In genomic region chr2:119512292-119512691, GRCm38 (mm10) we compare ENCODE assay signal across 11 mouse cellular contexts. TPM values are rescaled to one million over a fixed set of nuclear protein-coding genes. Genes with fewer than 3 reads are reported as not detected.
DNase-seq lines count a peak whose midpoint lies in the region; ATAC-seq and TF ChIP-seq lines count a peak whose summit lies in the region.
"Had no signal": no experiment of that assay in that cellular context is flagged by ENCODE, and none has a peak within 500 bp of the region (broad histone marks: within the 10 kb centered on the region; RNA-seq: fewer than 3 reads in every experiment).

No protein-coding gene starts in this region.

- DNase-seq in kidney, postnatal 0 days (ENCODE audit: low spot score) = peak; percentile 8
- DNase-seq in CH12.LX (ENCODE audit: extremely low read depth) (peak; percentile 25), R1 (ENCODE audit: low read depth, low spot score) (peak; percentile 70)
- DNase-seq in left cerebral cortex, postnatal 14 days (ENCODE audit: low spot score in 2 of 2) = no peak
- no peak for DNase-seq in urinary bladder, adult 2 months (ENCODE audit: low spot score)
- DNase-seq in embryo, embryonic 10 days (ENCODE audit: low spot score) = no peak

- no peak overlapping the region for H3K27ac ChIP-seq in kidney, postnatal 0 days
- no peak overlapping the region for H3K27ac ChIP-seq in kidney, embryonic 14.5 days (ENCODE audit: low read depth, low read length)
- no peak overlapping the region for H3K27ac ChIP-seq in CH12.LX (ENCODE audit: insufficient read depth, low read depth)
- H3K27ac ChIP-seq: limb, embryonic 12.5 days; midbrain, embryonic 15.5 days had no signal

- intact Hi-C loops in left cerebral cortex, postnatal 14 days (cut with DNase I) = no loop called here

- no peaks in the 10 kb centered on the region for H3K36me3 ChIP-seq in kidney, postnatal 0 days (ENCODE audit: insufficient read depth, low read length)
- H3K36me3 ChIP-seq in kidney, embryonic 14.5 days (ENCODE audit: control insufficient read depth, insufficient read depth, low read length) = no peaks in the 10 kb centered on the region
- no peaks in the 10 kb centered on the region for H3K36me3 ChIP-seq in CH12.LX (replicated peaks in 1 of 2; ENCODE audit: control insufficient read depth in 1 of 2, insufficient read depth in 1 of 2, low read length in 1 of 2)
- H3K36me3 ChIP-seq: heart, embryonic 12.5 days; limb, embryonic 12.5 days; midbrain, embryonic 15.5 days had no signal

- no peaks in the 10 kb centered on the region for H3K27me3 ChIP-seq in kidney, postnatal 0 days (ENCODE audit: insufficient read depth, low read length)
- H3K27me3 ChIP-seq in kidney, embryonic 14.5 days (ENCODE audit: control insufficient read depth, insufficient read depth, low read length) = no peaks in the 10 kb centered on the region
- no peaks in the 10 kb centered on the region for H3K27me3 ChIP-seq in CH12.LX (replicated peaks)
- H3K27me3 ChIP-seq: heart, embryonic 12.5 days; limb, embryonic 12.5 days; midbrain, embryonic 15.5 days had no signal

- 85% methylated on average over 3 of the region's 3 CpGs for WGBS in kidney, postnatal 0 days
- WGBS in kidney, embryonic 14.5 days = 83% methylated on average over 3 of the region's 3 CpGs

- peak; percentile 46 for TF ChIP-seq CTCF in kidney, postnatal 0 days (IDR thresholded peaks at IDR 0.05; ENCODE audit: low read depth)
- TF ChIP-seq CTCF in CH12.LX (conservative IDR thresholded peaks at IDR 0.05 in 1 of 2, IDR thresholded peaks at IDR 0.05 in 1 of 2; ENCODE audit: low read depth in 2 of 2, low read length in 2 of 2) = peak; percentile 9 to 60; a peak in 2 of 4 replicates

- H3K4me3 ChIP-seq in kidney, postnatal 0 days (replicated peaks; ENCODE audit: low read depth, low read length) = no peak overlapping the region
- H3K4me3 ChIP-seq in kidney, embryonic 14.5 days (ENCODE audit: low read length) = no peak overlapping the region
- no peak overlapping the region for H3K4me3 ChIP-seq in CH12.LX (replicated peaks in 1 of 3; ENCODE audit: low read depth in 2 of 3, low read length in 2 of 3, poor library complexity in 1 of 3)
- H3K4me3 ChIP-seq: heart, embryonic 12.5 days; limb, embryonic 12.5 days; midbrain, embryonic 15.5 days had no signal

- no peaks in the 10 kb centered on the region for H3K4me1 ChIP-seq in kidney, postnatal 0 days (replicated peaks; ENCODE audit: insufficient read depth, low read length)
- no peaks in the 10 kb centered on the region for H3K4me1 ChIP-seq in kidney, embryonic 14.5 days (ENCODE audit: control insufficient read depth, insufficient read depth, low read length)
- H3K4me1 ChIP-seq in CH12.LX (ENCODE audit: control insufficient read depth in 1 of 2, insufficient read depth in 2 of 2) = peaks cover 0 to 15% of the 10 kb centered on the region in 2 experiments; a peak in 2 of 4 replicates
- H3K4me1 ChIP-seq: heart, embryonic 12.5 days; limb, embryonic 12.5 days; midbrain, embryonic 15.5 days had no signal

- H3K9me3 ChIP-seq in kidney, postnatal 0 days (replicated peaks; ENCODE audit: low read length) = no peaks in the 10 kb centered on the region
- no peaks in the 10 kb centered on the region for H3K9me3 ChIP-seq in kidney, embryonic 14.5 days (ENCODE audit: control insufficient read depth, low read length)
- H3K9me3 ChIP-seq in CH12.LX (replicated peaks; ENCODE audit: low read length) = no peaks in the 10 kb centered on the region
- H3K9me3 ChIP-seq: heart, embryonic 12.5 days; limb, embryonic 12.5 days; midbrain, embryonic 15.5 days had no signal

- in situ Hi-C loops in CH12.LX (cut with MboI; ENCODE audit: low pct_ligation_motif_present, low pct_unique_long_range_greater_than_20kb, low sequenced_read_pairs) = no loop called here

- no peak overlapping the region for H3K9ac ChIP-seq in kidney, postnatal 0 days (ENCODE audit: low read depth, low read length)
- no peak overlapping the region for H3K9ac ChIP-seq in kidney, embryonic 14.5 days (ENCODE audit: low read depth, low read length)
- no peak overlapping the region for H3K9ac ChIP-seq in CH12.LX (ENCODE audit: insufficient read depth, low read depth)
- H3K9ac ChIP-seq: heart, embryonic 12.5 days; limb, embryonic 12.5 days; midbrain, embryonic 15.5 days had no signal

- no peak overlapping the region for H3K4me2 ChIP-seq in kidney, postnatal 0 days (ENCODE audit: low read length)
- no peak overlapping the region for H3K4me2 ChIP-seq in kidney, embryonic 14.5 days (replicated peaks; ENCODE audit: low read depth, low read length)
- H3K4me2 ChIP-seq in CH12.LX (ENCODE audit: insufficient read depth, low read depth, poor library complexity, severe bottlenecking) = no peak overlapping the region
- H3K4me2 ChIP-seq: heart, embryonic 12.5 days; limb, embryonic 12.5 days; midbrain, embryonic 15.5 days had no signal

- no peak for TF ChIP-seq POLR2A in CH12.LX (IDR thresholded peaks at IDR 0.05; ENCODE audit: low read depth, low read length)

- ATAC-seq in kidney, postnatal 0 days (replicated peaks; ENCODE audit: low FRiP score, low read depth) = no peak
- no peak for ATAC-seq in kidney, embryonic 14.5 days (ENCODE audit: low FRiP score, low TSS enrichment)
- ATAC-seq in megakaryocyte-erythroid progenitor cell, adult 5-6 weeks (replicated peaks; ENCODE audit: low FRiP score, low TSS enrichment, poor library complexity, severe bottlenecking) = peak; percentile 74; the same call in 1 of the 2 replicates
- ATAC-seq: midbrain, embryonic 15.5 days had no signal

- dilution Hi-C loops in CH12.LX (cut with MboI; ENCODE audit: extremely low pct_ligation_motif_present, extremely low pct_unique_long_range_greater_than_20kb, low sequenced_read_pairs) = no loop called here

- TF ChIP-seq RAD21 in CH12.LX (IDR thresholded peaks at IDR 0.05; ENCODE audit: low read depth, low read length) = peak; percentile 47

- H3K79me2 ChIP-seq in CH12.LX (replicated peaks; ENCODE audit: control insufficient read depth, extremely low read depth, insufficient read depth, poor library complexity, severe bottlenecking) = no peaks in the 10 kb centered on the region

- no peak for TF ChIP-seq EP300 in CH12.LX (IDR thresholded peaks at IDR 0.05; ENCODE audit: low read length)

TF ChIP-seq in CH12.LX, 34 proteins besides CTCF, POLR2A, EP300 and RAD21:
- TF ChIP-seq SMC3 (IDR thresholded peaks at IDR 0.05; ENCODE audit: low read depth, low read length) (peak; percentile 29), MEF2A (IDR thresholded peaks at IDR 0.05; ENCODE audit: borderline replicate concordance, low read depth, low read length) (no peak), KAT2A (IDR thresholded peaks at IDR 0.05; ENCODE audit: insufficient replicate concordance, low read length) (no peak)

RNA-seq across cellular contexts. Expression of gene Ino80, which starts 34.8 kb away (rescaled TPM):
- 3.5 TPM in 2 replicates for polyA plus RNA-seq in kidney, postnatal 0 days (2015; fragmentation: Nextera tagmentation; extraction: Ambion mirVana)
- polyA plus RNA-seq in kidney, embryonic 14.5 days (2014; fragmentation: Nextera tagmentation; extraction: Ambion mirVana) = 6.2 and 8.4 TPM in 2 replicates
- total RNA-seq in CH12.LX (2012; rRNA removed) = 11.4 and 13.5 TPM in 2 replicates
- total RNA-seq in CH12.LX (2014; rRNA removed) = 10.6 and 10.9 TPM in 2 replicates
- 17.8 TPM in 2 replicates for polyA plus RNA-seq in CH12.LX (2012; ENCODE audit: insufficient read length, low read depth)
- 32.2 and 37.9 TPM in 2 replicates for total RNA-seq in megakaryocyte-erythroid progenitor cell, adult 5-6 weeks (2014; fragmentation: Nextera tagmentation)
- total RNA-seq in megakaryocyte-erythroid progenitor cell, adult 5-6 weeks (2017) = 21.8 and 22.4 TPM in 2 replicates
- total RNA-seq in left cerebral cortex, postnatal 14 days (2021) = 10 to 100 TPM; 17.9 to 19.5 TPM
- polyA plus RNA-seq in urinary bladder, adult 2 months (2012; rRNA removed) = 11.1 and 13.1 TPM in 2 replicates

RNA-seq across cellular contexts. Expression of gene Exd1, which starts 35.1 kb away (rescaled TPM):
- 0.29 and 0.47 TPM in 2 replicates for polyA plus RNA-seq in kidney, postnatal 0 days (2015; fragmentation: Nextera tagmentation; extraction: Ambion mirVana)
- 0.09 and 0.38 TPM in 2 replicates for polyA plus RNA-seq in kidney, embryonic 14.5 days (2014; fragmentation: Nextera tagmentation; extraction: Ambion mirVana)
- total RNA-seq in CH12.LX (2012; rRNA removed) (0.08 and 0.25 TPM in 2 replicates), CH12.LX (2014; rRNA removed) (0.14 and 0.17 TPM in 2 replicates)
- 0.14 and 0.39 TPM in 2 replicates for polyA plus RNA-seq in CH12.LX (2012; ENCODE audit: insufficient read length, low read depth)
- total RNA-seq in megakaryocyte-erythroid progenitor cell, adult 5-6 weeks (2014; fragmentation: Nextera tagmentation) = 0.37 TPM in 1 of 2 replicates, not detected in the other
- total RNA-seq in megakaryocyte-erythroid progenitor cell, adult 5-6 weeks (2017) = not detected in 2 replicates
- total RNA-seq in left cerebral cortex, postnatal 14 days (2021) = 1 to 10 TPM in 1 of 2 experiments, under 1 TPM in 1; 0.95 to 1.3 TPM
- polyA plus RNA-seq in urinary bladder, adult 2 months (2012; rRNA removed) = 3.1 TPM in 2 replicates

RNA-seq across cellular contexts. Expression of gene Chp1, which starts 35.2 kb away (rescaled TPM):
- 68.8 and 72.2 TPM in 2 replicates for polyA plus RNA-seq in kidney, postnatal 0 days (2015; fragmentation: Nextera tagmentation; extraction: Ambion mirVana)
- polyA plus RNA-seq in kidney, embryonic 14.5 days (2014; fragmentation: Nextera tagmentation; extraction: Ambion mirVana) = 37.8 and 58.4 TPM in 2 replicates
- total RNA-seq in CH12.LX (2012; rRNA removed) = 28.7 and 29.9 TPM in 2 replicates
- 55.9 and 62.1 TPM in 2 replicates for total RNA-seq in CH12.LX (2014; rRNA removed)
- polyA plus RNA-seq in CH12.LX (2012; ENCODE audit: insufficient read length, low read depth) = 41.5 and 47.9 TPM in 2 replicates
- 36.7 and 54.6 TPM in 2 replicates for total RNA-seq in megakaryocyte-erythroid progenitor cell, adult 5-6 weeks (2014; fragmentation: Nextera tagmentation)
- total RNA-seq in megakaryocyte-erythroid progenitor cell, adult 5-6 weeks (2017) = 48.5 and 63.0 TPM in 2 replicates
- 100 to 1,000 TPM; 133 to 141 TPM for total RNA-seq in left cerebral cortex, postnatal 14 days (2021)
- 133 and 134 TPM in 2 replicates for polyA plus RNA-seq in urinary bladder, adult 2 months (2012; rRNA removed)

Comparison
In these comparisons a context has a peak if more than half of its experiments do, and no peak if none do; other contexts are left out.
1. DNase-seq: peak in kidney, postnatal 0 days (single experiment), CH12.LX (single experiment) and R1 (single experiment); none in left cerebral cortex, postnatal 14 days (0 of 2), urinary bladder, adult 2 months (single experiment) and embryo, embryonic 10 days (single experiment).